Mouse (Mus musculus): ENCODE measurements around the gene F2.

- TF ChIP-seq CTCF (IDR thresholded peaks at IDR 0.05; ENCODE audit: low read depth), result no peak
- no peak for TF ChIP-seq EP300 (IDR thresholded peaks at IDR 0.05; ENCODE audit: low read depth)
These were observed 6.7 kb upstream of the F2 start for GRCm38 (mm10) chr2:91642825-91643415.
